Mouse (Mus musculus): Measurements from ENCODE around the gene Lhx3. TPM values are rescaled to one million over a fixed set of nuclear protein-coding genes. Genes with fewer than 3 reads are reported as not detected.

Lhx3 gene
- total and polyA plus RNA-seq, 3 experiments, result not detected

DNA sequence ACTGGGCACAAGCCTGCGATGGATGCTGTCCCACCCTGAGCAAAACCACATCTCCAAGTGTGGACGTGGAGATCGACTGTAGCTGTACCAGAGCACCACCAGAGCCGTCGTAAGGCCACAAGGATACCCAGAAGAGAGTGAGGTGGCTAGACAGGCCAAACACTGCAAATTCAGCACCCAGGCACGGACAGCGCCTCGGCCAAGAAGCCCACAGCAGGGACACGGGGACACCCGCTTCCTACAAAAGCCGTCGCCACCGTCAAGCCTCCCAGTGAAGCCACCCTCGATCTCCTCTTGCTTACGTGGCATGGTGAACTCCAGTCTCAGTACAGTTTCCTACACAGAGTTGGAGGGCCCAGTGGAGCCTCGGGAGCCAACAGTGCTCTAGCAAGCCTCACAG lies 3.0 kb downstream of the Lhx3 start:
- Histone ChIP-seq H3K4me2 (ENCODE audit: insufficient read depth, low read depth, poor library complexity, severe bottlenecking) (no peak overlapping the region), H3K9me3 (replicated peaks; ENCODE audit: low read length) (no peaks in the 10 kb centered on the region), H3K27ac (ENCODE audit: insufficient read depth, low read depth) (no peak overlapping the region), H3K4me3 (replicated peaks in 1 of 3; ENCODE audit: low read depth in 2 of 3, low read length in 2 of 3, poor library complexity in 1 of 3) (no peak overlapping the region), H3K36me3 (replicated peaks in 1 of 2; ENCODE audit: control insufficient read depth in 1 of 2, insufficient read depth in 1 of 2, low read length in 1 of 2) (peaks cover 1 to 8% of the 10 kb centered on the region in 2 experiments), H3K79me2 (replicated peaks; ENCODE audit: control insufficient read depth, extremely low read depth, insufficient read depth, poor library complexity, severe bottlenecking) (no peaks in the 10 kb centered on the region), H3K4me1 (ENCODE audit: control insufficient read depth in 1 of 2, insufficient read depth in 2 of 2) (no peaks in the 10 kb centered on the region), H3K27me3 (replicated peaks) (peaks cover 15% of the 10 kb centered on the region), H3K9ac (ENCODE audit: insufficient read depth, low read depth) (no peak overlapping the region)
- no peak for DNase-seq (ENCODE audit: extremely low read depth)
- in situ Hi-C loops (cut with MboI; ENCODE audit: low pct_ligation_motif_present, low pct_unique_long_range_greater_than_20kb, low sequenced_read_pairs) (no loop called here), dilution Hi-C loops (cut with MboI; ENCODE audit: extremely low pct_ligation_motif_present, extremely low pct_unique_long_range_greater_than_20kb, low sequenced_read_pairs) (no loop called here)
- TF ChIP-seq BHLHE40 (IDR thresholded peaks at IDR 0.05; ENCODE audit: low read depth, low read length) (no peak), RCOR1 (conservative IDR thresholded peaks at IDR 0.05; ENCODE audit: low read depth, low read length) (no peak), SIN3A (IDR thresholded peaks at IDR 0.05; ENCODE audit: low read length) (no peak), GABPA (IDR thresholded peaks at IDR 0.05; ENCODE audit: insufficient replicate concordance, low read depth, low read length) (no peak), ZMIZ1 (IDR thresholded peaks at IDR 0.05; ENCODE audit: low read depth, low read length) (no peak), TBP (conservative IDR thresholded peaks at IDR 0.05; ENCODE audit: low read depth, low read length) (no peak), JUN (IDR thresholded peaks at IDR 0.05; ENCODE audit: insufficient read depth, low read depth, low read length) (no peak), MYC (IDR thresholded peaks at IDR 0.05; ENCODE audit: low read depth, low read length) (no peak), KAT2A (IDR thresholded peaks at IDR 0.05; ENCODE audit: insufficient replicate concordance, low read length) (no peak), IRF4 (IDR thresholded peaks at IDR 0.05; ENCODE audit: low read depth, low read length) (no peak), SMC3 (IDR thresholded peaks at IDR 0.05; ENCODE audit: low read depth, low read length) (no peak), CHD1 (IDR thresholded peaks at IDR 0.05; ENCODE audit: low read depth, low read length) (no peak), MXI1 (IDR thresholded peaks at IDR 0.05; ENCODE audit: low read depth, low read length) (no peak), UBTF (IDR thresholded peaks at IDR 0.05; ENCODE audit: low read depth, low read length) (no peak)

GRCm38 (mm10) chr2:26202849-26203475 lies 5.1 kb downstream of the Lhx3 start:
- peaks cover 36% of the 10 kb centered on the region for H3K27me3 ChIP-seq (replicated peaks)

More at GRCm38 (mm10) chr2:26202849-26203475, 5.1 kb downstream of the Lhx3 start:
- no peak overlapping the region for H3K4me3 ChIP-seq (replicated peaks in 1 of 3; ENCODE audit: low read depth in 2 of 3, low read length in 2 of 3, poor library complexity in 1 of 3)
- in situ Hi-C loops (cut with MboI; ENCODE audit: low pct_ligation_motif_present, low pct_unique_long_range_greater_than_20kb, low sequenced_read_pairs), result no loop called here
- H3K4me2 ChIP-seq (ENCODE audit: insufficient read depth, low read depth, poor library complexity, severe bottlenecking), result no peak overlapping the region
- no peak overlapping the region for H3K27ac ChIP-seq (ENCODE audit: insufficient read depth, low read depth)
- DNase-seq (ENCODE audit: extremely low read depth), result no peak
- H3K79me2 ChIP-seq (replicated peaks; ENCODE audit: control insufficient read depth, extremely low read depth, insufficient read depth, poor library complexity, severe bottlenecking), result no peaks in the 10 kb centered on the region
- peaks cover 0 to 3% of the 10 kb centered on the region in 2 experiments; a peak in 1 of 4 replicates for H3K4me1 ChIP-seq (ENCODE audit: control insufficient read depth in 1 of 2, insufficient read depth in 2 of 2)
- no peaks in the 10 kb centered on the region for H3K9me3 ChIP-seq (replicated peaks; ENCODE audit: low read length)
- no peak overlapping the region for H3K9ac ChIP-seq (ENCODE audit: insufficient read depth, low read depth)
- no peaks in the 10 kb centered on the region for H3K36me3 ChIP-seq (replicated peaks in 1 of 2; ENCODE audit: control insufficient read depth in 1 of 2, insufficient read depth in 1 of 2, low read length in 1 of 2)
- no peak for TF ChIP-seq USF2 (conservative IDR thresholded peaks at IDR 0.05; ENCODE audit: low read depth, low read length)
- TF ChIP-seq BHLHE40 (IDR thresholded peaks at IDR 0.05; ENCODE audit: low read depth, low read length), result no peak
- TF ChIP-seq UBTF (IDR thresholded peaks at IDR 0.05; ENCODE audit: low read depth, low read length), result no peak
- TF ChIP-seq POLR2AphosphoS2 (IDR thresholded peaks at IDR 0.05; ENCODE audit: low read depth, low read length), result no peak
- TF ChIP-seq ELF1 (IDR thresholded peaks at IDR 0.05; ENCODE audit: low read depth, low read length), result no peak
- no peak for TF ChIP-seq MEF2A (IDR thresholded peaks at IDR 0.05; ENCODE audit: borderline replicate concordance, low read depth, low read length)
- dilution Hi-C loops (cut with MboI; ENCODE audit: extremely low pct_ligation_motif_present, extremely low pct_unique_long_range_greater_than_20kb, low sequenced_read_pairs), result no loop called here
